Mouse (Mus musculus): ENCODE data around the gene Shroom1. TPM values are rescaled to one million over a fixed set of nuclear protein-coding genes. Genes with fewer than 3 reads are reported as not detected.

Gene Shroom1
- 7.7 TPM for polyA plus RNA-seq (2014; fragmentation: Illumina TruSeq; extraction: RNeasy Lipid Tissue Mini Kit (QIAGEN cat#74804); ENCODE audit: low read depth, low replicate concordance)

GRCm38 (mm10) chr11:53456474-53457371 is at the start of gene Shroom1, which contains the start of gene Gm10447:
Gene Shroom1, plus strand, starts transcription at chr11:53457205.
Gene Gm10447, minus strand, starts transcription at chr11:53457110.

GRCm38 (mm10) chr11:53423036-53423435 is 34.0 kb upstream of the Shroom1 start, which contains the start of gene Leap2:
Gene Leap2, minus strand, starts transcription at chr11:53423170.

GRCm38 (mm10) chr11:53430670-53431346 is 26.2 kb upstream of the Shroom1 start, which contains the start of the genes Uqcrq and Gdf9:
Gene Uqcrq, minus strand, starts transcription at chr11:53430831.
Gene Gdf9, plus strand, starts transcription at chr11:53431023.

GRCm38 (mm10) chr11:53469968-53470695 is 13.1 kb downstream of the Shroom1 start, which contains the start of gene Gm9837:
Gene Gm9837, minus strand, starts transcription at chr11:53470479.

GRCm38 (mm10) chr11:53479783-53480301 is 22.8 kb downstream of the Shroom1 start, which contains the start of the genes Gm9945 and Sowaha:
Gene Gm9945, plus strand, starts transcription at chr11:53480166.
Gene Sowaha, minus strand, starts transcription at chr11:53480274.

Other genes starting within 250 kb of the Shroom1 start
- gene Hspa4, start 156.7 kb upstream of the Shroom1 start, polyA plus RNA-seq (2014; fragmentation: Illumina TruSeq; extraction: RNeasy Lipid Tissue Mini Kit (QIAGEN cat#74804); ENCODE audit: low read depth, low replicate concordance), result 106 TPM
- 8.2 TPM for gene Zcchc10, start 132.5 kb upstream of the Shroom1 start, polyA plus RNA-seq (2014; fragmentation: Illumina TruSeq; extraction: RNeasy Lipid Tissue Mini Kit (QIAGEN cat#74804); ENCODE audit: low read depth, low replicate concordance)
- gene Aff4, start 106.4 kb upstream of the Shroom1 start, polyA plus RNA-seq (2014; fragmentation: Illumina TruSeq; extraction: RNeasy Lipid Tissue Mini Kit (QIAGEN cat#74804); ENCODE audit: low read depth, low replicate concordance), result 36.5 TPM
- gene Leap2, start 34.0 kb upstream of the Shroom1 start, polyA plus RNA-seq (2014; fragmentation: Illumina TruSeq; extraction: RNeasy Lipid Tissue Mini Kit (QIAGEN cat#74804); ENCODE audit: low read depth, low replicate concordance), result not detected
- 298 TPM for gene Uqcrq, start 26.4 kb upstream of the Shroom1 start, polyA plus RNA-seq (2014; fragmentation: Illumina TruSeq; extraction: RNeasy Lipid Tissue Mini Kit (QIAGEN cat#74804); ENCODE audit: low read depth, low replicate concordance)
- gene Gdf9, start 26.2 kb upstream of the Shroom1 start, polyA plus RNA-seq (2014; fragmentation: Illumina TruSeq; extraction: RNeasy Lipid Tissue Mini Kit (QIAGEN cat#74804); ENCODE audit: low read depth, low replicate concordance), result 1.1 TPM
- gene Gm10447, start 95 bp upstream of the Shroom1 start, polyA plus RNA-seq (2014; fragmentation: Illumina TruSeq; extraction: RNeasy Lipid Tissue Mini Kit (QIAGEN cat#74804); ENCODE audit: low read depth, low replicate concordance), result 1.2 TPM
- gene Gm9837, start 13.3 kb downstream of the Shroom1 start, polyA plus RNA-seq (2014; fragmentation: Illumina TruSeq; extraction: RNeasy Lipid Tissue Mini Kit (QIAGEN cat#74804); ENCODE audit: low read depth, low replicate concordance), result not detected
- gene Gm9945, start 23.0 kb downstream of the Shroom1 start, polyA plus RNA-seq (2014; fragmentation: Illumina TruSeq; extraction: RNeasy Lipid Tissue Mini Kit (QIAGEN cat#74804); ENCODE audit: low read depth, low replicate concordance), result not detected
- 0.25 TPM for gene Sowaha, start 23.1 kb downstream of the Shroom1 start, polyA plus RNA-seq (2014; fragmentation: Illumina TruSeq; extraction: RNeasy Lipid Tissue Mini Kit (QIAGEN cat#74804); ENCODE audit: low read depth, low replicate concordance)
- gene Sept8, start 62.1 kb downstream of the Shroom1 start, polyA plus RNA-seq (2014; fragmentation: Illumina TruSeq; extraction: RNeasy Lipid Tissue Mini Kit (QIAGEN cat#74804); ENCODE audit: low read depth, low replicate concordance), result 31.8 TPM
- 13.1 TPM for gene Kif3a, start 110.2 kb downstream of the Shroom1 start, polyA plus RNA-seq (2014; fragmentation: Illumina TruSeq; extraction: RNeasy Lipid Tissue Mini Kit (QIAGEN cat#74804); ENCODE audit: low read depth, low replicate concordance)
- not detected for gene Il4, start 161.5 kb downstream of the Shroom1 start, polyA plus RNA-seq (2014; fragmentation: Illumina TruSeq; extraction: RNeasy Lipid Tissue Mini Kit (QIAGEN cat#74804); ENCODE audit: low read depth, low replicate concordance)
- not detected for gene Il13, start 177.5 kb downstream of the Shroom1 start, polyA plus RNA-seq (2014; fragmentation: Illumina TruSeq; extraction: RNeasy Lipid Tissue Mini Kit (QIAGEN cat#74804); ENCODE audit: low read depth, low replicate concordance)

Data from adipose tissue, adult 10 weeks (tissue).